Mouse (Mus musculus) limb, embryonic 10.5 days (tissue): ENCODE results near the gene Ppm1h. TPM values are rescaled to one million over a fixed set of nuclear protein-coding genes. Genes with fewer than 3 reads are reported as not detected.
A peak's percentile ranks its signal among the peaks of the same experiment; 100 is the strongest.

Experiments
- DNase-seq: peaks from one replicate; pipeline ENCODE4 v3.0.0-alpha.2; 2017; ENCODE audit warnings: low spot score
- H3K27ac ChIP-seq: fragments of 300-500 bp; sonication (generic); 2 replicates; pipeline ENCODE4 v1.5.1; 2016; ENCODE audit warnings: mild to moderate bottlenecking
- H3K27me3 ChIP-seq: fragments of 300-500 bp; sonication (generic); 2 replicates; pipeline ENCODE4 v1.6.1; 2016; ENCODE audit warnings: low read depth, mild to moderate bottlenecking; ENCODE audit not compliant: poor library complexity, severe bottlenecking
- H3K36me3 ChIP-seq: fragments of 300-500 bp; sonication (generic); 2 replicates; pipeline ENCODE4 v1.6.1; 2016; ENCODE audit warnings: mild to moderate bottlenecking, moderate library complexity
- H3K4me1 ChIP-seq: fragments of 300-500 bp; sonication (generic); 2 replicates; pipeline ENCODE4 v1.6.1; 2016
- H3K4me3 ChIP-seq: fragments of 300-500 bp; sonication (generic); 2 replicates; pipeline ENCODE4 v1.5.1; 2016; ENCODE audit warnings: mild to moderate bottlenecking, moderate library complexity
- H3K9me3 ChIP-seq: fragments of 300-500 bp; sonication (generic); replicated peaks from 2 replicates; pipeline ENCODE4 v1.6.1; 2016; ENCODE audit warnings: mild to moderate bottlenecking
- WGBS: fragments of 180-500 bp; shearing (Covaris S2); methylation state at CpG from one replicate; pipeline ENCODE4 v1.1.7; 2016; 5-methylcytosine and 5-hydroxymethylcytosine counted together
- polyA plus RNA-seq: library from polyadenylated mRNA; unstranded; fragments of >200 nt; fragmentation: Nextera tagmentation; extraction: Ambion mirVana; gene quantifications from 2 replicates; pipeline ENCODE4 v1.2.1, GENCODE M21; 2016

Gene Ppm1h
- polyA plus RNA-seq, 1 experiment from 2014 or later: 4.4 TPM

GRCm38 (mm10) chr10:122793193-122793592, 114.6 kb downstream of the Ppm1h start:
- Histone ChIP-seq H3K27me3 (no peaks in the 10 kb centered on the region), H3K36me3 (no peaks in the 10 kb centered on the region), H3K4me1 (peaks cover 27% of the 10 kb centered on the region), H3K27ac (0 out of 2 replicates have a peak overlapping the region, but pooled peaks have one; percentile 31), H3K9me3 (no peaks in the 10 kb centered on the region), H3K4me3 (no peak overlapping the region)
- 53% methylated on average over 11 of the region's 11 CpGs for WGBS
- no peak for DNase-seq

DNA sequence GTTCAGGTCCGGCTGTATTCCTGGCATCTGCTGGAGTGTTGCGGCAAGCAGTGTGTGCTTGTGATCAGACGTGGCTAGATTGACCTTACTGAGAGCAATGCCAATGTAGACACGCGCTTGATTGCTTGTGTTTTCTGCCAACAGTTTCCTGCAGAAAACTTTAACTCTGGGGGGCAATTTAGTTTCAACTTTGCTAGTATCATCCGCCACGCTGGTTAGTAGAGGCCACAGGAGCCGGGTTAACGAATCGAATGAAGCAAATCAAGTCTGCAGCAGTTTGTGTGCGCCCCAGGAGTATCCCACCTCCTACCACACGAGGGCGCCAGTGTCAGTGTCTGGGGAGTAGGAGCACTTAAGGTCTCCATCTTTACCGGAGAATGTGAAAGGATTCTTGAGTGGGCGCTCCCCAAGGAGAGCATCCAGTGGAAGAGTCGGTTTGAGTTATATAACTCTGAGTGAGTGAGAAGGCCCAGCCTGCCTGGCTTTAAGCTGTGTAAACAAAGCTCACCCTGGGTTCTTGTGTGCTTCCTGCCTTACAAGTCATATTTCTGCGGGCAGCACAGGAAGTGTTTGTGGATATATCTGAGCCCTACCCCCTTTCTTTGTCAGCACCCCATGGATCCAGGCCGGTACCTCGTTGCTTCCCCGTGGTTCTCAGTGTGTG, 115.8 kb downstream of the Ppm1h start:
- Histone ChIP-seq H3K36me3 (no peaks in the 10 kb centered on the region), H3K4me1 (peaks cover 27% of the 10 kb centered on the region), H3K4me3 (no peak overlapping the region), H3K27me3 (no peaks in the 10 kb centered on the region), H3K9me3 (no peaks in the 10 kb centered on the region), H3K27ac (peak overlapping the region; percentile 50; the same call in 1 of the 2 replicates)
- DNase-seq: peak; percentile 91
- WGBS: 46% methylated on average over 20 of the region's 20 CpGs

DNA sequence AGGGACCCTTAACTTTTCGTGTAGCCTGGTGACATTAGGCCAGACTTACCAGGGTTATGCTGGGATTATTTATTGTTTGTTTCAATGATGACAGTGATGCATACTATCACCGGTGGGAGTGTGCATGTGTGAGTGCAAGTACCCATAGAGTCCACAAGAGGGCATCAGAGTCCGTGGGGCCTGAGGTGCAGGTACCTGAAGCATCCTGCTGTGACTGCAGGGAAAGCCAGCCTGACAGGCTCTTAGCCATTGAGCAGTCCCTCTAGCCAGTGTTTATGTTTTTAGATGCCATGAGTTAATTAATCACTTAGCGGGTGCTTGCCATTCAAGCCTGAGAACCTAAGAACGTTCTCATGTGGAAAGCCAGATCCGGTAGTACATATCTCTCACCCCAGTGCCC, 119.4 kb downstream of the Ppm1h start:
- Histone ChIP-seq H3K9me3 (no peaks in the 10 kb centered on the region), H3K36me3 (no peaks in the 10 kb centered on the region), H3K4me3 (no peak overlapping the region), H3K4me1 (peaks cover 25% of the 10 kb centered on the region), H3K27ac (no peak overlapping the region), H3K27me3 (no peaks in the 10 kb centered on the region)
- WGBS: 84% methylated on average over 6 of the region's 6 CpGs
- no peak for DNase-seq

DNA sequence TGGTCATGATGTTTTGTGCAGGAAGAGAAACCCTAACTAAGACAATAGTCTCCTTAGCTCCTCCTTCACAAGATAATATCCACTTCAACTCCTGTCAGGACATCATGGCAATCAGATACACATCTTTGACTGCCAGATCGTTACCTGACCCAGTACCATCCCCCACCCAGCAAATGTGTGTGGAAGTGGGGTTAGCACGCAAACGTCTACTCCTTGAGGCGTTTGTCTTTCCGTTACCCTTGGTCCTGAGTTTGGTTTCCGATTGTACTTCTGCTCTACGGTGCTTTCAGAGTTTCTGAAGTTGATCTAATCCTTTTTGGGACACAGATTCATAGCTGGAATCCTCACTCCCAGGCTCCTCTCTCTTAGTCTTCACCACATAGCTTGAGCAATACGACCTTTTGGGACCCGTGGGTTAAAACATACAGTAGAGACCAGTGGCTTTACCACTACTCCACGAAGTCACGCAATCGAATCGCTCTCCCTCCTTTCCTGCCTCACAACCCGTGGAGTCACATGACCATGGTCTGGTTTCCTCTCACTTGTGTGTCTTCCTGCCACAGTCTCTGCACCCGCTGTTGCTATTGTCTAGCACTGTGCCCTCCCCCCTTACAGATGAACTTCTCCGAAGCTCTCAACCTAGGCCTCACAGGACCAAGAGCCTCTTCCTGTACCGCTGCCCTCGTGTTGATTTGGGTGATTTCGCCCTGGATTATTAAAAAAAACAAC, 121.6 kb downstream of the Ppm1h start:
- H3K4me3 ChIP-seq: no peak overlapping the region
- 88% methylated on average over 19 of the region's 19 CpGs for WGBS
- H3K4me1 ChIP-seq: peaks cover 18% of the 10 kb centered on the region
- H3K27ac ChIP-seq: no peak overlapping the region
- H3K27me3 ChIP-seq: no peaks in the 10 kb centered on the region
- H3K36me3 ChIP-seq: peaks cover 7% of the 10 kb centered on the region; the same call in 1 of the 2 replicates
- no peak for DNase-seq
- no peaks in the 10 kb centered on the region for H3K9me3 ChIP-seq

DNA sequence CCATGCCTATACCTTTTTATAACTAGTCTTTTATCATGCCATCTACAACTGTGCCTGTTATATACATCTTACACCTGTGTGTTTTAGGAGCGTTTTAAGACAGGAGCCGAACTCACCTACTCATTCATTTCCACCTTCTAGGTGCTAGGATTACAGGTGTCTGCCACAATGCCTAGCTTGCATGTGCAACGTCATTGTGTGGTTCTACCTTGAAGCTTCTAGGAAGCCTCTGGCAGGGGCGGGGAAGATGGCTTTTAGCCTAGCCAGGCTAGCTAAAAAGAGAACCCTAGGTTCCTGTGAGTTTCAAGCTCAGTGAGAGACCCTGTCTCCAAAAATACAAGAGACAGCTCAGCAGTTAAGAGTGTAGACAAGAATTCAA, 122.2 kb downstream of the Ppm1h start:
- Histone ChIP-seq H3K27me3 (no peaks in the 10 kb centered on the region), H3K36me3 (peaks cover 7% of the 10 kb centered on the region; the same call in 1 of the 2 replicates), H3K4me1 (peaks cover 18% of the 10 kb centered on the region), H3K4me3 (no peak overlapping the region), H3K27ac (no peak overlapping the region), H3K9me3 (no peaks in the 10 kb centered on the region)
- WGBS: 88% methylated on average over 4 of the region's 4 CpGs
- no peak for DNase-seq

- DNase-seq: no peak
- no peaks in the 10 kb centered on the region for H3K27me3 ChIP-seq
- H3K4me1 ChIP-seq: peaks cover 24% of the 10 kb centered on the region
- H3K27ac ChIP-seq: peak overlapping the region; percentile 74
- WGBS: 32% methylated on average over 30 of the region's 30 CpGs
- peaks cover 7% of the 10 kb centered on the region; the same call in 1 of the 2 replicates for H3K36me3 ChIP-seq
- peak overlapping the region; percentile 46 for H3K4me3 ChIP-seq
- no peaks in the 10 kb centered on the region for H3K9me3 ChIP-seq
These were observed 123.7 kb downstream of the Ppm1h start for GRCm38 (mm10) chr10:122802218-122802617.

- WGBS: 64% methylated on average over 7 of the region's 7 CpGs
- Histone ChIP-seq H3K27ac (no peak overlapping the region), H3K27me3 (no peaks in the 10 kb centered on the region), H3K36me3 (peaks cover 7% of the 10 kb centered on the region; the same call in 1 of the 2 replicates), H3K4me3 (no peak overlapping the region), H3K9me3 (no peaks in the 10 kb centered on the region), H3K4me1 (peaks cover 31% of the 10 kb centered on the region)
- no peak for DNase-seq
These were observed 124.3 kb downstream of the Ppm1h start for GRCm38 (mm10) chr10:122802901-122803300.

GRCm38 (mm10) chr10:122803906-122804305, 125.3 kb downstream of the Ppm1h start:
- Histone ChIP-seq H3K27ac (no peak overlapping the region), H3K4me3 (no peak overlapping the region), H3K36me3 (peaks cover 7% of the 10 kb centered on the region; the same call in 1 of the 2 replicates), H3K4me1 (peaks cover 40% of the 10 kb centered on the region), H3K27me3 (no peaks in the 10 kb centered on the region), H3K9me3 (no peaks in the 10 kb centered on the region)
- DNase-seq: peak; percentile 89
- WGBS: 15% methylated on average over 7 of the region's 7 CpGs

DNA sequence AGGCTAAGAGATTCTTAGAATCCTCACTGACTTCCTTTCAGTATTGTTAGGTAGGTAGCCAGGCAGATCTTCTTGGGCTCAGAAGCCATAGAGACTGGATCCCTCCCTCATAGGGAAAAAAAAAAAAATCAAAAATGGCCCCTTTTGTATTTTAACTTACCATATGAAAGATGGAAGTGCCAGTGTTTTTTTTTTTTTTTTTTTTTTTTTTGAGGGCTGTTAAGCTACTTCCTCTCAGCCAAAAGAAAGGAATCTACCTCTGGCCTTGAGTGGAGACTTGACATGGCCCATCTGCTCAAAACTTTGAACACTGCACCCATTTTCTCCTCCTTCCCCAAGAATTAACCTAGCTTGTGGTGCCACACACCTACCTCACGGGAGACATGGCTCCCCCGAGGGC, 127.3 kb downstream of the Ppm1h start:
- no peaks in the 10 kb centered on the region for H3K9me3 ChIP-seq
- no peaks in the 10 kb centered on the region for H3K27me3 ChIP-seq
- peaks cover 7% of the 10 kb centered on the region; the same call in 1 of the 2 replicates for H3K36me3 ChIP-seq
- DNase-seq: no peak
- H3K27ac ChIP-seq: peak overlapping the region; percentile 83
- peaks cover 52% of the 10 kb centered on the region for H3K4me1 ChIP-seq
- no peak overlapping the region for H3K4me3 ChIP-seq
- WGBS: 57% methylated on average over 2 of the region's 2 CpGs

- Histone ChIP-seq H3K4me3 (no peak overlapping the region), H3K9me3 (no peaks in the 10 kb centered on the region)
- peak; percentile 79 for DNase-seq
These were observed 128.9 kb downstream of the Ppm1h start for GRCm38 (mm10) chr10:122807127-122808105.

DNA sequence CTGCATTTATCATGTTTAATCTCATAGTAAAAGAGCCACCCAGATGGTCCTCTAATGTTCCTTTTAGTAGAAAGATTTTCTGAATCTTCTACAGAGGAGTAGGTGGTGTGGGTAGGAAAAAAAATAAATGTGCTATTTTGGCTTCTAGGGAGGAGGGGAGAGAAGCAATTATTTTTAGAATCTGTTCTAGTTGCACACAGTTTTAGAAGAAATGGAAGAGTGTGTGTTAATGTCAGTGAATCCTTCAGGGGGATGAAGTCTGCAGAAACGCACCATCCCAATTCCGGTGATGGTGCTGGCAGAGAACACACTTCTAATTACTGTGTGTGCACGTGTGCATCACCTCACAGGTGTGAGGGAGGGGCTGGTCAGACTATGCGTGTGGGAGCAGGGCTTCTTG, 129.6 kb downstream of the Ppm1h start:
- Histone ChIP-seq H3K36me3 (peaks cover 7% of the 10 kb centered on the region; the same call in 1 of the 2 replicates), H3K4me1 (peaks cover 38% of the 10 kb centered on the region), H3K27me3 (no peaks in the 10 kb centered on the region), H3K4me3 (no peak overlapping the region), H3K27ac (no peak overlapping the region), H3K9me3 (no peaks in the 10 kb centered on the region)
- no peak for DNase-seq
- 80% methylated on average over 4 of the region's 4 CpGs for WGBS

More at GRCm38 (mm10) chr10:122807127-122808105, 128.9 kb downstream of the Ppm1h start:
- Histone ChIP-seq H3K36me3 (peaks cover 7% of the 10 kb centered on the region; the same call in 1 of the 2 replicates), H3K4me1 (peaks cover 43% of the 10 kb centered on the region), H3K27me3 (no peaks in the 10 kb centered on the region), H3K27ac (peak overlapping the region; percentile 83)
- WGBS: 38% methylated on average over 9 of the region's 9 CpGs

DNA sequence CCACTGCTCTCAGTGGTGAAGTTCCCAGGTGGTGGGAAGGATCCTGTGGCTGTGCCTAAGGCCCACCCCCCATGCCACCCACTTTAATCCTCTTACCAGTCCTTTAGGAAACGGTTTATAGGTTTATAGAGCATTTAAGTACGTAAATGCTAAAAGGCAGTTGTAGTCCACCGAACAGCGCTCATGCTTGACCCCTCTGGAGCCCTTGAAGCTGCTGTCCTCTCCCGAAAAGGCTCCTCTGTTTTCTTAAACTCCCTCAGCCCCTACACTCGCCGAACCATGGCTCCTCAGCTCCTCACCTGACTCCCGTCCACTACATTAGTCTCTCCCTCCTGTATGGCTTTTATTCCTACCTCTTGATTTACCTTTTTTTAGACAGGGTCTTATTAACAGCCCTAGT, 131.3 kb downstream of the Ppm1h start:
- no peak for DNase-seq
- H3K36me3 ChIP-seq: peaks cover 2% of the 10 kb centered on the region; the same call in 1 of the 2 replicates
- 67% methylated on average over 8 of the region's 8 CpGs for WGBS

More for the DNA sequence above, 131.3 kb downstream of the Ppm1h start:
- Histone ChIP-seq H3K9me3 (no peaks in the 10 kb centered on the region), H3K27ac (no peak overlapping the region), H3K27me3 (no peaks in the 10 kb centered on the region), H3K4me1 (peaks cover 53% of the 10 kb centered on the region), H3K4me3 (no peak overlapping the region)
